Mouse (Mus musculus): ENCODE results near the gene Slc2a2.

DNA sequence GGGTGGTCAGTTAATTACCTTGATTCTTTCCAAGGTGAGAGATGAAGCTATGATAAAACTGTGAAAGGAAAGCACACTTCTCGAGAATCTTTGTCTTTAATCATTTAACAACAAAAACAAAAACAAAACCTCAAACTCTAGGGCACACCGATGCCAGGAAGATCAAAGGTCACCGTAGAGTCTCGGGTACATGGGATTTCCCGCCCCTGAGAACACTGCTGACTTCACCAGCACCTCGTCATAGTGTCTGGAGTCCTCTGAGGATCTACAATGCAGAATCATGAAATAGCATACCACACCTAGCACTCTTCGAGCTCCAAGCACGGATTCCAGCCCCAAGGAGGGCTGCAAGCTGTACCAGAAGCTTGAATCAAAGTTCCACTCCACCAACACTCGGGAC, 82.8 kb downstream of the Slc2a2 start:
- TF ChIP-seq EP300 (IDR thresholded peaks at IDR 0.05; ENCODE audit: low read depth) (no peak), CTCF (IDR thresholded peaks at IDR 0.05; ENCODE audit: low read depth) (no peak)
